Comparison of ENCODE assay signal across 10 mouse cellular contexts in the genomic region with DNA sequence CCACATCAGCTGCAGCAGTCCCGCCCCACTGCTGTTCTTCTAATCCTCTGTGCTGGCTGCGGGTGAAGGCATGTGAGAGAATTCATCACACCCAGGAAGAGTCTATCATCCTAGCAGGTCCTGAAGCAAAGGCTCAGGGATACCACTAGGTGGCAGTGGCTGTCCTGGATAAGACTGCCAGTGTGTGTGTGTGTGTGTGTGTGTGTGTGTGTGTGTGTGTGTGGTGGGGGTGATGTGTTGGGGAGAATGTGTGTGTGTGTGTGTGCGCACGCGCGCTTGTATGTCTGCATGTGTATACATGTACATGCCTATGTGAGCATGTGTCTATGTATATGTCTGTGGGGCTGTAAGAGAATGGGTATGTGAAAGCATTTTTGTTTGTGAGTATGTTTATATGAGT. TPM values are rescaled to one million over a fixed set of nuclear protein-coding genes. Genes with fewer than 3 reads are reported as not detected.
DNase-seq lines count a peak whose midpoint lies in the region; ATAC-seq and TF ChIP-seq lines count a peak whose summit lies in the region.
"Had no signal": no experiment of that assay in that cellular context is flagged by ENCODE, and none has a peak within 500 bp of the region (broad histone marks: within the 10 kb centered on the region; RNA-seq: fewer than 3 reads in every experiment).

No protein-coding gene starts in this region.

- no peak for TF ChIP-seq EP300 in heart, postnatal 0 days (IDR thresholded peaks at IDR 0.05; ENCODE audit: low read depth)

- WGBS in heart, postnatal 0 days, result 65% methylated on average over 6 of the region's 6 CpGs

- intact Hi-C loops in heart, postnatal 25 days (cut with DNase I), result loop anchor here (1.0 kb wide), 1 partner anchor 252 kb away; no protein-coding TSS in a partner anchor

- ATAC-seq in heart, postnatal 0 days (ENCODE audit: insufficient read depth, low read depth), result peak; percentile 19; the same call in 1 of the 2 replicates
- no peak for ATAC-seq in inflammation-experienced regulatory T-cells, adult 6 months

- no peak overlapping the region for H3K4me2 ChIP-seq in heart, postnatal 0 days (ENCODE audit: low read depth, low read length)

- H3K9me3 ChIP-seq in heart, postnatal 0 days (replicated peaks; ENCODE audit: control insufficient read depth, low read length), result no peaks in the 10 kb centered on the region

- H3K4me3 ChIP-seq in heart, postnatal 0 days (ENCODE audit: low read depth, low read length), result no peak overlapping the region

- H3K36me3 ChIP-seq in heart, postnatal 0 days (replicated peaks; ENCODE audit: control insufficient read depth, insufficient read depth, low read length), result no peaks in the 10 kb centered on the region

- H3K27ac ChIP-seq in heart, postnatal 0 days (ENCODE audit: low read depth), result no peak overlapping the region

- H3K27me3 ChIP-seq in heart, postnatal 0 days (ENCODE audit: control insufficient read depth, insufficient read depth, low read length), result peaks cover 11% of the 10 kb centered on the region; the same call in 1 of the 2 replicates

- DNase-seq in heart, postnatal 0 days (ENCODE audit: low spot score), result peak; percentile 27
- DNase-seq in heart, postnatal 25 days (ENCODE audit: low spot score), result no peak
- peak; percentile 42 for DNase-seq in right cerebral cortex, postnatal 14 days
- DNase-seq in right cerebral cortex, adult 18-20 months, result no peak
- DNase-seq in embryo, embryonic 10.5 days (ENCODE audit: low spot score), result peak; percentile 69
- peak; percentile 46 for DNase-seq in lung, postnatal 14 days
- DNase-seq in spleen, postnatal 14 days (ENCODE audit: low spot score in 2 of 2), result no peak

- 0 out of 2 replicates have a peak, but pooled peaks cover 5% of the 10 kb centered on the region for H3K4me1 ChIP-seq in heart, postnatal 0 days (ENCODE audit: control insufficient read depth, insufficient read depth)

- peak; percentile 84 for TF ChIP-seq CTCF in heart, postnatal 0 days (IDR thresholded peaks at IDR 0.05; ENCODE audit: low read depth)

- H3K9ac ChIP-seq in heart, postnatal 0 days (replicated peaks; ENCODE audit: low read depth, low read length), result no peak overlapping the region

RNA-seq across cellular contexts. Expression of gene Aldh1a3, which starts 17.9 kb away (rescaled TPM):
- 2.2 TPM in 1 of 2 replicates, not detected in the other for total RNA-seq in heart, postnatal 0 days (2014; rRNA removed; ENCODE audit: low replicate concordance)
- polyA plus RNA-seq in heart, postnatal 0 days (2015; fragmentation: Nextera tagmentation; extraction: Ambion mirVana), result 1.2 and 1.4 TPM in 2 replicates
- total RNA-seq in heart, postnatal 25 days (2021), result 1 to 10 TPM in 1 of 2 experiments, under 1 TPM in 1; 0.87 to 1.2 TPM
- under 1 TPM in 2 of 3 experiments, not detected in 1; 0.28 to 0.70 TPM for polyA plus RNA-seq in inflammation-experienced regulatory T-cells, adult 6 months (2017; shearing (Covaris generic))
- total RNA-seq: neutrophil, adult 5-6 weeks had no signal

RNA-seq across cellular contexts. Expression of gene Lrrk1, which starts 21.3 kb away (rescaled TPM):
- total RNA-seq in heart, postnatal 0 days (2014; rRNA removed; ENCODE audit: low replicate concordance), result 10.3 and 10.7 TPM in 2 replicates
- 4.0 and 4.1 TPM in 2 replicates for polyA plus RNA-seq in heart, postnatal 0 days (2015; fragmentation: Nextera tagmentation; extraction: Ambion mirVana)
- 10 to 100 TPM in 1 of 2 experiments, 1 to 10 TPM in 1; 9.9 to 10.5 TPM for total RNA-seq in heart, postnatal 25 days (2021)
- polyA plus RNA-seq in inflammation-experienced regulatory T-cells, adult 6 months (2017; shearing (Covaris generic)), result 1 to 10 TPM; 1.5 to 9.7 (median 4.7) TPM

RNA-seq across cellular contexts. Expression of gene Gm10974, which starts 43.7 kb away (rescaled TPM):
- total RNA-seq in heart, postnatal 0 days (2014; rRNA removed; ENCODE audit: low replicate concordance), result not detected in 2 replicates
- not detected in 2 replicates for polyA plus RNA-seq in heart, postnatal 0 days (2015; fragmentation: Nextera tagmentation; extraction: Ambion mirVana)
- not detected for total RNA-seq in heart, postnatal 25 days (2021)
- polyA plus RNA-seq in inflammation-experienced regulatory T-cells, adult 6 months (2017; shearing (Covaris generic)), result not detected
- total RNA-seq: neutrophil, adult 5-6 weeks had no signal
- polyA plus RNA-seq: intestine, embryonic 14.5 days had no signal

Comparison
In these comparisons a context has a peak if more than half of its experiments do, and no peak if none do; other contexts are left out.
1. DNase-seq: peak in heart, postnatal 0 days (single experiment), right cerebral cortex, postnatal 14 days (single experiment), embryo, embryonic 10.5 days (single experiment) and lung, postnatal 14 days (single experiment); none in heart, postnatal 25 days (single experiment), right cerebral cortex, adult 18-20 months (single experiment) and spleen, postnatal 14 days (0 of 2).